Mouse (Mus musculus) myocyte (in vitro differentiated cells): Measurements from ENCODE around the gene Dolpp1.

Experiments
- CEBPB ChIP-seq: IDR thresholded peaks from 2 replicates; pipeline ENCODE4 v1.6.1; 2011; ENCODE audit warnings: mild to moderate bottlenecking, moderate library complexity; ENCODE audit not compliant: poor library complexity, insufficient read depth, severe bottlenecking
- E2F4 ChIP-seq: IDR thresholded peaks from one replicate; pipeline ENCODE4 v1.6.1; 2011; ENCODE audit warnings: mild to moderate bottlenecking, control low read depth, moderate library complexity; ENCODE audit not compliant: insufficient read depth
- MAX ChIP-seq: IDR thresholded peaks from one replicate; pipeline ENCODE4 v1.6.1; 2011; ENCODE audit warnings: low read depth, mild to moderate bottlenecking, control low read depth
- MYOD1 ChIP-seq, 3 experiments: IDR thresholded peaks; one replicate each; pipeline ENCODE4 v1.6.1; 2011; ENCODE audit warnings: control low read depth in 2 of 3, low read depth in 2 of 3, mild to moderate bottlenecking in 2 of 3, moderate library complexity in 1 of 3; ENCODE audit not compliant: insufficient read length in 2 of 3, control insufficient read depth in 1 of 3
- MYOG ChIP-seq, 3 experiments: IDR thresholded peaks; one replicate each; pipeline ENCODE4 v1.6.1; 2011; ENCODE audit warnings: control low read depth in 2 of 3, low read depth in 2 of 3, mild to moderate bottlenecking in 2 of 3; ENCODE audit not compliant: insufficient read length in 2 of 3, control insufficient read depth in 1 of 3, insufficient read depth in 1 of 3
- POLR2A ChIP-seq: IDR thresholded peaks from one replicate; pipeline ENCODE4 v1.6.1; 2011; ENCODE audit warnings: low read depth, mild to moderate bottlenecking, control low read depth, moderate library complexity; ENCODE audit not compliant: insufficient read length
- REST ChIP-seq: IDR thresholded peaks from one replicate; pipeline ENCODE4 v1.6.1; 2011; ENCODE audit warnings: mild to moderate bottlenecking, control low read depth, moderate library complexity; ENCODE audit not compliant: insufficient read depth, insufficient read length
- TCF12 ChIP-seq: IDR thresholded peaks from one replicate; pipeline ENCODE4 v1.6.1; 2011; ENCODE audit warnings: mild to moderate bottlenecking, control low read depth; ENCODE audit not compliant: poor library complexity, insufficient read depth, severe bottlenecking
- USF1 ChIP-seq: IDR thresholded peaks from one replicate; pipeline ENCODE4 v1.6.1; 2011; ENCODE audit warnings: low read depth, mild to moderate bottlenecking, control low read depth, moderate library complexity

- no peak for TF ChIP-seq POLR2A
- TF ChIP-seq TCF12: no peak
- TF ChIP-seq MYOG (IDR thresholded peaks at IDR 0.05; ENCODE audit: control insufficient read depth in 1 of 3, insufficient read depth in 1 of 3, insufficient read length in 2 of 3, low read depth in 2 of 3): no peak
- TF ChIP-seq CEBPB: no peak
- no peak for TF ChIP-seq MAX
- TF ChIP-seq MYOD1 (IDR thresholded peaks at IDR 0.05; ENCODE audit: control insufficient read depth in 1 of 3, insufficient read length in 2 of 3, low read depth in 2 of 3): no peak
- no peak for TF ChIP-seq REST
- no peak for TF ChIP-seq USF1
- TF ChIP-seq E2F4: no peak
Measured at GRCm38 (mm10) chr2:30366203-30366602, 25.9 kb upstream of the Dolpp1 start.
